Mouse (Mus musculus) gastrocnemius, adult 8-10 months (tissue): Measurements from ENCODE around the gene Tbx3. TPM values are rescaled to one million over a fixed set of nuclear protein-coding genes. Genes with fewer than 3 reads are reported as not detected.

ENCODE experiments used
- DNase-seq, 2 experiments: peaks; one replicate each; pipeline ENCODE4 v3.0.0; 2022; ENCODE audit warnings: low spot score in 2 of 2
- total RNA-seq, 4 experiments: library from RNA; stranded (reverse); gene quantifications; 2 replicates each; pipeline ENCODE4 v1.2.4; 2022

Tbx3 gene
- total RNA-seq, 4 experiments from 2014 or later, result 1.5 to 5.8 (median 3.2) TPM

- DNase-seq, result no peak
These were observed 34.4 kb downstream of the Tbx3 start for GRCm38 (mm10) chr5:119704900-119705299.

- DNase-seq, result no peak
These were observed 36.0 kb downstream of the Tbx3 start for GRCm38 (mm10) chr5:119706467-119706866.

- no peak for DNase-seq
These were observed 38.5 kb downstream of the Tbx3 start for GRCm38 (mm10) chr5:119708850-119709585.

- DNase-seq, result no peak
These were observed 39.5 kb downstream of the Tbx3 start for GRCm38 (mm10) chr5:119709826-119710559.

- no peak for DNase-seq
These were observed 40.3 kb downstream of the Tbx3 start for GRCm38 (mm10) chr5:119710756-119711155.

GRCm38 (mm10) chr5:119711626-119712025, 41.2 kb downstream of the Tbx3 start:
- no peak for DNase-seq

- peak; percentile 38 to 43 for DNase-seq
These were observed 42.3 kb downstream of the Tbx3 start for GRCm38 (mm10) chr5:119712679-119713246.

- no peak for DNase-seq
These were observed 50.2 kb downstream of the Tbx3 start for GRCm38 (mm10) chr5:119720471-119721265.

GRCm38 (mm10) chr5:119732978-119733377, 62.5 kb downstream of the Tbx3 start:
- DNase-seq, result no peak

Other genes with a start within 250 kb of the Tbx3 start
- under 1 TPM in 1 of 4 experiments, not detected in 3; 0.05 TPM for gene Tbx5, start 162.0 kb downstream of the Tbx3 start, total RNA-seq